Mouse (Mus musculus) CD4-positive, CD25-positive, alpha-beta regulatory T cell, adult 4 months (primary cell): ENCODE results near the gene Oasl1. TPM values are rescaled to one million over a fixed set of nuclear protein-coding genes. Genes with fewer than 3 reads are reported as not detected.
"Not testable (repeated sequence)": the region's sequence is repeated elsewhere in the genome, so short reads cannot be mapped to it uniquely, and the experiment has no call there.

Experiments used
- ATAC-seq: one replicate; pipeline ENCODE4 v1.8.0; 2017
- polyA plus RNA-seq, 2 experiments: library from polyadenylated mRNA; unstranded; fragments of 100-300 nt; shearing (Covaris generic); gene quantifications; one replicate each; pipeline ENCODE4 v1.2.1; 2017

The Oasl1 gene
- polyA plus RNA-seq, 2 experiments from 2014 or later, result 5.8 to 9.1 TPM

- no peak for ATAC-seq
Observed at GRCm38 (mm10) chr5:114926753-114927152, 3.7 kb downstream of the Oasl1 start.

- no peak for ATAC-seq
Observed at GRCm38 (mm10) chr5:114931626-114932025, 8.6 kb downstream of the Oasl1 start.

GRCm38 (mm10) chr5:114933206-114933605, 10.2 kb downstream of the Oasl1 start:
- ATAC-seq, result no peak

- ATAC-seq, result no peak
Observed at GRCm38 (mm10) chr5:114935838-114936237, 12.8 kb downstream of the Oasl1 start.

GRCm38 (mm10) chr5:114941138-114941537, 18.1 kb downstream of the Oasl1 start:
- not testable (repeated sequence) for ATAC-seq

- peak; percentile 100 for ATAC-seq
Observed at GRCm38 (mm10) chr5:114942074-114942765, 19.2 kb downstream of the Oasl1 start, which contains the start of gene 2210016L21Rik. Gene 2210016L21Rik, plus strand, starts transcription at chr5:114942158.

- ATAC-seq, result no peak
Observed at GRCm38 (mm10) chr5:114942766-114943130, 19.7 kb downstream of the Oasl1 start.

GRCm38 (mm10) chr5:114945072-114945471, 22.0 kb downstream of the Oasl1 start:
- ATAC-seq, result no peak

- no peak for ATAC-seq
Observed at GRCm38 (mm10) chr5:114948891-114949290, 25.9 kb downstream of the Oasl1 start.

- ATAC-seq, result no peak
Observed at GRCm38 (mm10) chr5:114949316-114949715, 26.3 kb downstream of the Oasl1 start.

GRCm38 (mm10) chr5:114949812-114950211, 26.8 kb downstream of the Oasl1 start:
- ATAC-seq, result no peak

- no peak for ATAC-seq
Observed at GRCm38 (mm10) chr5:114950669-114951068, 27.6 kb downstream of the Oasl1 start.

GRCm38 (mm10) chr5:114951279-114951880, 28.3 kb downstream of the Oasl1 start:
- no peak for ATAC-seq

GRCm38 (mm10) chr5:114953326-114953725, 30.3 kb downstream of the Oasl1 start:
- no peak for ATAC-seq

- no peak for ATAC-seq
Observed at GRCm38 (mm10) chr5:114958069-114958468, 35.0 kb downstream of the Oasl1 start.

- ATAC-seq, result no peak
Observed at GRCm38 (mm10) chr5:114961590-114962360, 38.7 kb downstream of the Oasl1 start.

GRCm38 (mm10) chr5:114964315-114964966, 41.4 kb downstream of the Oasl1 start:
- no peak for ATAC-seq

- no peak for ATAC-seq
Observed at GRCm38 (mm10) chr5:114964967-114965898, 42.2 kb downstream of the Oasl1 start.

- no peak for ATAC-seq
Observed at GRCm38 (mm10) chr5:114967523-114968268, 44.7 kb downstream of the Oasl1 start.

- ATAC-seq, result no peak
Observed at GRCm38 (mm10) chr5:114968651-114969050, 45.6 kb downstream of the Oasl1 start.

GRCm38 (mm10) chr5:114969064-114969463, 46.0 kb downstream of the Oasl1 start:
- no peak for ATAC-seq
